Mouse (Mus musculus) liver, embryonic 13.5 days (tissue): ENCODE measurements around the gene Syn3. TPM values are rescaled to one million over a fixed set of nuclear protein-coding genes. Genes with fewer than 3 reads are reported as not detected.
A peak's percentile ranks its signal among the peaks of the same experiment; 100 is the strongest.

Source experiments
- ATAC-seq: fragments of 200-750 bp; cut with Nextera tagmentation; 2 replicates; pipeline ENCODE4 v1.8.0; 2017; ENCODE audit warnings: low read depth, mild to moderate bottlenecking, moderate number of reproducible peaks, moderate library complexity
- DNase-seq: peaks from one replicate; pipeline ENCODE4 v3.0.0; 2022
- H3K27ac ChIP-seq: fragments of 300-500 bp; sonication (generic); 2 replicates; pipeline ENCODE4 v1.5.1; 2015; ENCODE audit warnings: moderate library complexity, mild to moderate bottlenecking, inconsistent platforms
- H3K27me3 ChIP-seq: fragments of 300-500 bp; sonication (generic); 2 replicates; pipeline ENCODE4 v1.6.1; 2015; ENCODE audit warnings: mild to moderate bottlenecking, inconsistent platforms
- H3K36me3 ChIP-seq: fragments of 300-500 bp; sonication (generic); 2 replicates; pipeline ENCODE4 v1.6.1; 2015; ENCODE audit warnings: mild to moderate bottlenecking, inconsistent platforms
- H3K4me1 ChIP-seq: fragments of 300-500 bp; sonication (generic); replicated peaks from 2 replicates; pipeline ENCODE4 v1.6.1; 2015; ENCODE audit warnings: inconsistent platforms
- H3K4me2 ChIP-seq: fragments of 300-500 bp; sonication (generic); 2 replicates; pipeline ENCODE4 v1.6.1; 2015; ENCODE audit warnings: inconsistent platforms, mild to moderate bottlenecking, moderate library complexity
- H3K4me3 ChIP-seq: fragments of 300-500 bp; sonication (generic); replicated peaks from 2 replicates; pipeline ENCODE4 v1.5.1; 2015; ENCODE audit warnings: mild to moderate bottlenecking, inconsistent platforms
- H3K9ac ChIP-seq: fragments of 300-500 bp; sonication (generic); 2 replicates; pipeline ENCODE4 v1.6.1; 2015; ENCODE audit warnings: mild to moderate bottlenecking, inconsistent platforms
- H3K9me3 ChIP-seq: fragments of 300-500 bp; sonication (generic); replicated peaks from 2 replicates; pipeline ENCODE4 v1.6.1; 2016; ENCODE audit warnings: inconsistent platforms
- WGBS: fragments of 180-500 bp; shearing (Covaris S2); methylation state at CpG from one replicate; pipeline ENCODE4 v1.1.7; 2015; ENCODE audit not compliant: insufficient replicate concordance; 5-methylcytosine and 5-hydroxymethylcytosine counted together
- polyA plus RNA-seq: library from polyadenylated mRNA; unstranded; fragments of >200 nt; fragmentation: Nextera tagmentation; extraction: Ambion mirVana; gene quantifications from 2 replicates; pipeline ENCODE4 v1.2.1, GENCODE M21; 2015

Syn3 gene
- polyA plus RNA-seq, 1 experiment from 2014 or later: 0.14 TPM

DNA sequence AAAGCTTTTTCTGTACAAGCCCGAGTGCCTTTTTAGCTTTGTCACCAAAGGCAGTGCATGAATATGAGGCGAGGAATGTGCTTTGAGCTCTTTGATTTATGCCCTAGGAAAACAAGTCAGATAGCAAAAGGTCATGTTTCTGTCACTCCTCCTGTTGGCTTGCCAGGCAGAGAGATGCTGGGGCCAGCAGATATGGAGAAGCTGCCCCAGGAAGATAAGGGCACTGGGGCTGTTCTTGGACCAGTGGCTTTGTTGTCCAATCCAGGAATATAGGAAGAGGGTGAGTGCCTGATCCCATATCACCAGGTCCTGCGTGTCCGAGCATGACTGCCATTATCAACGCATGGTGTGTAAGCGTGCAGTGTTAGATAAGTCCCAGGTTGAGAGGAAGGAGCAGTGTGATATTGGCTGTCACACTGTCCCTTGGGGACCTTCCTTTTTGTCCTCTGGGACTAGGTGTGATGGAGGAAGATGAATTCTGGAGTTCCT, 336.9 kb downstream of the Syn3 start:
- ATAC-seq: peak; percentile 89

GRCm38 (mm10) chr10:86158198-86158899, 340.3 kb downstream of the Syn3 start:
- H3K4me1 ChIP-seq: peaks cover 17% of the 10 kb centered on the region
- H3K36me3 ChIP-seq: no peaks in the 10 kb centered on the region
- no peak overlapping the region for H3K4me3 ChIP-seq
- H3K27me3 ChIP-seq: no peaks in the 10 kb centered on the region
- H3K4me2 ChIP-seq: no peak overlapping the region
- H3K9ac ChIP-seq: no peak overlapping the region
- no peak overlapping the region for H3K27ac ChIP-seq
- no peak for DNase-seq
- no peaks in the 10 kb centered on the region for H3K9me3 ChIP-seq
- ATAC-seq: no peak
- WGBS: 44% methylated on average over 8 of the region's 8 CpGs

More for the DNA sequence above, 336.9 kb downstream of the Syn3 start:
- H3K4me1 ChIP-seq: peaks cover 19% of the 10 kb centered on the region
- H3K36me3 ChIP-seq: no peaks in the 10 kb centered on the region
- no peaks in the 10 kb centered on the region for H3K9me3 ChIP-seq
- no peaks in the 10 kb centered on the region for H3K27me3 ChIP-seq
- peak; percentile 10 for DNase-seq
- H3K4me3 ChIP-seq: no peak overlapping the region
- H3K9ac ChIP-seq: no peak overlapping the region
- WGBS: 11% methylated on average over 6 of the region's 6 CpGs
- no peak overlapping the region for H3K27ac ChIP-seq
- H3K4me2 ChIP-seq: no peak overlapping the region

DNA sequence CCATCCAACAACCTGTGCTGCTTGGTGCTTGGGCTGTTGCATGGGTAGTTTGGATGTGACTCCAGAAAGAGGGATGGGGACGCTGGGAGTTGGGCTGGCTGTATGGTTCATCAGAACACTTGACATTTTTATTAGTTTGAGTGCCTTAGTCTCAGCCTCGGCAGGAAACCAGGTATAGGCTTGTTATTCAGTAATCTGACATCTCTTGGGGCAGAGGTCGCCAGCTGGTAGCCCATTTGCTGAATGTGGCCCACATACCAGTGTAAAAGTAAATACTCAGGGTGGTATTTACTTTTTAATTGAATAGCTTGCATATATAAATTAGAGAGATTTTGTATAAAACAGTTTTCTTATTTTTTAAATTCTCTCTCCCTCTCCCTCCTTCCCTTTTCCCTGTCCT, 343.4 kb downstream of the Syn3 start:
- no peaks in the 10 kb centered on the region for H3K9me3 ChIP-seq
- ATAC-seq: no peak
- no peaks in the 10 kb centered on the region for H3K27me3 ChIP-seq
- H3K4me2 ChIP-seq: no peak overlapping the region
- no peaks in the 10 kb centered on the region for H3K4me1 ChIP-seq
- no peak overlapping the region for H3K4me3 ChIP-seq
- DNase-seq: no peak
- WGBS: 41% methylated on average over 3 of the region's 3 CpGs
- H3K36me3 ChIP-seq: no peaks in the 10 kb centered on the region
- no peak overlapping the region for H3K27ac ChIP-seq
- no peak overlapping the region for H3K9ac ChIP-seq

DNA sequence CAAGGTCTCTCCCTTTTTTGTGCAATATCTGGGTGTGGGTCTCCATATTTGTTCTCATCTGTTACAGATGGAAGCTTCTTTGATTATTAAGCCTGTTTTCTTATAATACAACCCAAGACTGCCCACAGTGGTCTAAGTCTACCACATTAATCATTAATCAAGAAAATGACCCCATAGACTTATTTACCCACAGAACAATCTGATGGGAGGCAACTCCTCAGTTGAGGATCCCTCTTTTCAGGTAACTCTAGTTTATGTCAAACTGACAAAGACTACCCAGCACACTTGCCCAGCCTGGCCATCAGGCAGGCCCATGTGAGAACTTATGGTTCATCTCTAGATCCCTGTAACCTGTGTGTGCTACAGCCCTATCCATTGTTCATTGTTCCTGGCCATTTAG, 345.5 kb downstream of the Syn3 start:
- Histone ChIP-seq H3K27ac (no peak overlapping the region), H3K4me3 (no peak overlapping the region), H3K27me3 (no peaks in the 10 kb centered on the region), H3K36me3 (no peaks in the 10 kb centered on the region), H3K4me2 (no peak overlapping the region), H3K9ac (no peak overlapping the region), H3K9me3 (no peaks in the 10 kb centered on the region), H3K4me1 (no peaks in the 10 kb centered on the region)
- no peak for DNase-seq
- no peak for ATAC-seq

- Histone ChIP-seq H3K4me2 (no peak overlapping the region), H3K27ac (no peak overlapping the region), H3K9me3 (no peaks in the 10 kb centered on the region), H3K36me3 (no peaks in the 10 kb centered on the region), H3K27me3 (no peaks in the 10 kb centered on the region), H3K4me3 (no peak overlapping the region), H3K4me1 (no peaks in the 10 kb centered on the region), H3K9ac (no peak overlapping the region)
- no peak for ATAC-seq
- DNase-seq: no peak
- WGBS: 50% methylated on average over 5 of the region's 5 CpGs
Observed at GRCm38 (mm10) chr10:86151357-86151756, 347.3 kb downstream of the Syn3 start.

DNA sequence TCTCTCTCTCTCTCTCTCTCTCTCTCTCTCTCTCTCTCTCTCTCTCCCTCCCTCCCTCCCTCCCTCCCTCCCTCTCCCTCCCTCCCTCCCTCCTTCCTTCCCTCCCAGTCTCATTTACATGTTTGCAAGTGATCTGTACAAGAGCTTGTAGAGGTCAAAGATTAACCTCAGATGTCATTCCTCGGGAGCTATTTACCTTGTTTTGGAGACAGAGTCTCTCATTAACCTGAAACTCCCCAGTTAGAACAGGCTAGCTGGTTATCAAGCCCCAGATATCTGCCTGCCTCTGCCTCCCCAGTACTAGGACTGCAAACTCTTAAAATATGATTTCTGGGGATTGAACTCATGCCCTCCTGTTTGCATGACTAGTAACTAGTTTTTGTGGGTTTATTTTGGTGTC, 348.6 kb downstream of the Syn3 start:
- no peak for ATAC-seq

DNA sequence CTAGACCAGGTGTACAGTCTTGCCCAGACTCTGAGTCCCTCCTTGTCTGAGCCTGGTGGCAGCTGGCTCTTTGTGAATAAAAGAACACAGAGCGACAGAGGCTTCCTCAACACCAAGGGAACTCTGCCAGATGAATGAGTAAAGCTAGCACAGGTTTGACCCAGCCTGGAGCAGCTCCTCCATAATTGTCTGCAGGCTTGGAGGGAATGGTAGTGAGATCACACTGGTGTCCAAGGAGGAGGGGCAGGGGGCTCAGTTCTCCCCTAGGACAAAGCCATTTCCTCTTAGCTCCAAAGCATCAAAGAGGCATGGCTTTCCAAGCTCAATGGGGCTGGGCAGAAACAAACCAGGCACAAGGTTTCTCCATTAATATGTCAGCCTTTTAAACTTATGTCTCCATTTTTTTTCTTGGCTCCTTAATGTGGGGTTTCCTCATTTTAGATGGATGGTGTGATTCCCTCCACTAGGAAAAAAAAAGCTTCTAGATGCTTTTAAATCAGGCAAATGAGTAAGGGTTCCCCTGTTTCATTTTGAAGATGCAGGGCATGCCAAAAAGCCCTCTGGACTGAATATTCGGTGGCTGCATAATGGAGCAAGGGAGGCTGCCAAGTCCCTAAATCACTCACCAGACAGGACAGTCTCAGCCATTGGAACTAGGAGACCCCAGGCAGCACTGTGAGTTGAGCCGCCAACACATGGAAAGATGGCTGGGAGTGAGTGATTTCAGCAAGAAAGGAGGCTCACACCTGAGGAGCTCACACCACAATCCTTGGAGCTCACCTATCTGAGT, 349.5 kb downstream of the Syn3 start:
- Histone ChIP-seq H3K4me3 (no peak overlapping the region), H3K9ac (no peak overlapping the region), H3K36me3 (no peaks in the 10 kb centered on the region), H3K4me2 (no peak overlapping the region), H3K27ac (no peak overlapping the region), H3K9me3 (no peaks in the 10 kb centered on the region), H3K4me1 (no peaks in the 10 kb centered on the region), H3K27me3 (no peaks in the 10 kb centered on the region)
- DNase-seq (no peak), ATAC-seq (no peak)
- WGBS: 55% methylated on average over 3 of the region's 3 CpGs

More for the DNA sequence above, 348.6 kb downstream of the Syn3 start:
- no peak overlapping the region for H3K4me3 ChIP-seq
- WGBS: 44% methylated on average over 1 of the region's 1 CpGs
- no peaks in the 10 kb centered on the region for H3K9me3 ChIP-seq
- DNase-seq: no peak
- no peak overlapping the region for H3K4me2 ChIP-seq
- H3K27me3 ChIP-seq: no peaks in the 10 kb centered on the region
- no peak overlapping the region for H3K9ac ChIP-seq
- H3K27ac ChIP-seq: no peak overlapping the region
- H3K36me3 ChIP-seq: no peaks in the 10 kb centered on the region
- no peaks in the 10 kb centered on the region for H3K4me1 ChIP-seq

DNA sequence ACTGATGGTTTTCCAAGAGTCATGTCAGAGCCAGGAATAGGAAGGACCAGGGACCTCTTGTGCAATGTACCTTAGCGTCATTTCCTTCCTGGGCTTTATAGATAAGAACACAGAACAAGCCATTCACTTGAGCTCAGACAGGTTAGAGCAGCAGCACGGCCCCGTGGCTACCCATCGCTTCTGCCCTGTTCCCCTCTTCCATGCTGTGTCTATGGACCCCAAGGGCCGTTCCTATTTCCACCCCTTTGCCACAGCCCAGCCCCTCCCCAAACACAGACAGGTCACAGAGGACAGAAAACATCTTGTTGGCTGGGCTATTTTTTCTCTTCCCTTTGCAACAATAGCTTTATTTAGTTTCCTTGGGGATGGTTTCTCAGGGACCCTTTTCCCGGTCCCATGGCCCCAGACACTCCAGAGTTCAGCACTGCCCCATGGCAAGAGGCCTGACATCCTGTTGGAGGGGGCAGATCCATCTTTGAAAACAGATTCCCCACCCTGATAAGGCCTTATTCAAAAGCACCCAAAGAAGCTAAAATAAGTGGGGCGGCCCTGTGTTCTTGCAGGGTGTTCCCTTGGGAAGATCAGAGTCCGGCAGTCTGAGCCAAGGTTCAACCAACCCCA, 359.5 kb downstream of the Syn3 start:
- H3K4me3 ChIP-seq: no peak overlapping the region
- 28% methylated on average over 8 of the region's 8 CpGs for WGBS

DNA sequence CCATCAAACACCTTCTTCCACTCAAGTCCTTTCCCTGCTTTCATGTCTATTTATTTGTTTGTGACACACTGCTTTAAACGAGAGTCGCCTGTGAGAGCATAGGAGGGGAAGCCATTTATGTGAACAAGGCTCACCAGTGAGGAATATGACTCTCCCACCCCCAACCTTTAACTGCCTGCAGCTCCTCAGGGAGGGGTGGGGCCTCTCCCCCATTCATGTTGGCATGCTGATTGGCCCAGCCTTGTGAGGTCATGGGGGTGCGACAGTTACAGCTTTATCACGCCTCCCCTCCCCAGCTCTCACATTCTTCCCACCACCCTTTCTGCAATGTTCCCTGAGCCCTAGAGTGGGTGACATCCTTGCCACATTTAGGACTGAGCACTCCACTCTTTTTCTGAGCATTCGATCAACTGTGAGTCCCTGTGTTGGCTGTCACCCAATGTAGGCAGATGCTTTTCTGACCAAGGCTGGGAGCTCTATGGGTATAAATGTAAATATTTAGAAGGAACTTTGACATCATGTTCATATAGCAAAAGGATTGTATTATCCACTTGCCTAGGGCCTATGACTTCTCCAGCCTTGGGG, 361.0 kb downstream of the Syn3 start:
- Histone ChIP-seq H3K36me3 (no peaks in the 10 kb centered on the region), H3K4me2 (no peak overlapping the region), H3K27ac (no peak overlapping the region), H3K9me3 (no peaks in the 10 kb centered on the region), H3K4me3 (no peak overlapping the region), H3K27me3 (no peaks in the 10 kb centered on the region), H3K4me1 (no peaks in the 10 kb centered on the region), H3K9ac (no peak overlapping the region)
- WGBS: 68% methylated on average over 5 of the region's 5 CpGs
- ATAC-seq (no peak), DNase-seq (no peak)

More for the DNA sequence above, 359.5 kb downstream of the Syn3 start:
- Histone ChIP-seq H3K9me3 (no peaks in the 10 kb centered on the region), H3K9ac (no peak overlapping the region), H3K27me3 (no peaks in the 10 kb centered on the region), H3K4me1 (no peaks in the 10 kb centered on the region), H3K4me2 (no peak overlapping the region), H3K36me3 (no peaks in the 10 kb centered on the region), H3K27ac (no peak overlapping the region)
- ATAC-seq (no peak), DNase-seq (no peak)

DNA sequence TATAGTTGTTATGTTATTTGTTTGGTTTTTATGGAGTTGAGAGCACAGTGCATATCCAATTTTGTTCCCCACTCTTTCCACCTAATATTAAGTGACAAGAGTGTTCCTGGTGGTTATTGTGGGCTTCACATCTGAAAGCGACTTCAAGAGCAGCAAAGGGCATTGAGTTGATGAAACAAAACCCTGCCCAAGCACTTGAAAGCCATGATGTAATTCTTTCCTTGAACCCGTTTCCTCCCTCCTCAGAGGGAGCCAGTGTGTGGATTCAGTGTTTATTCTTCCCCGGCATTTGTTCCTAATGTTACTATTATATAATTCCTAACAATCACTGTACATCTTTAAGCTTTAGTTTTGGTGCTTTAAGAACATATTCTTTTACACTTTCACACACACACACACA, 361.6 kb downstream of the Syn3 start:
- no peak for DNase-seq
- Histone ChIP-seq H3K27me3 (no peaks in the 10 kb centered on the region), H3K36me3 (no peaks in the 10 kb centered on the region), H3K4me1 (no peaks in the 10 kb centered on the region), H3K27ac (no peak overlapping the region), H3K9ac (no peak overlapping the region), H3K9me3 (no peaks in the 10 kb centered on the region), H3K4me3 (no peak overlapping the region), H3K4me2 (no peak overlapping the region)
- ATAC-seq: no peak
- 46% methylated on average over 3 of the region's 3 CpGs for WGBS

DNA sequence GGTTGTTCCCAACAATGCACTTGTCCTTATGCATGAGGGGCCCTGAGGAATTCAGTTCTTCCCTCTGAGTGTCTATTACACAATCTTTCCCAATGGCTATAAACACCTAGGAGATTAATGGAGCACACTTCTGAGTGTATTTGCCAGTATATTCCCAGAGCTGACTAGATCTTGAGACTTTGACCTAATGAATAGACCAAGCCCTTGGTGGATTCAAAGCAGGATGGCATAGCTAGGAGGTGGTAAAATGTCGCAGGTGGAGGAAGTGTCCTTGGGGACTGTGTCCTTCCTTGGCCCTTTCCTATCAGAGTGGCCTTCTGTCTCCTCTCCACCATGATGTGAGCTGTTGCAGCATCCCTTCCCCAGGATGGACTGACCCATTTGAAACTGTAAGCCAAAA, 362.4 kb downstream of the Syn3 start:
- H3K4me2 ChIP-seq: no peak overlapping the region
- no peak overlapping the region for H3K27ac ChIP-seq
- H3K4me3 ChIP-seq: no peak overlapping the region
- ATAC-seq (no peak), DNase-seq (no peak)
- no peaks in the 10 kb centered on the region for H3K27me3 ChIP-seq
- H3K9me3 ChIP-seq: no peaks in the 10 kb centered on the region
- H3K4me1 ChIP-seq: no peaks in the 10 kb centered on the region
- no peaks in the 10 kb centered on the region for H3K36me3 ChIP-seq
- no peak overlapping the region for H3K9ac ChIP-seq
- 69% methylated on average over 1 of the region's 1 CpGs for WGBS
